Mouse (Mus musculus) thymus, postnatal 0 days (tissue): ENCODE measurements around the gene Usp43. TPM values are rescaled to one million over a fixed set of nuclear protein-coding genes. Genes with fewer than 3 reads are reported as not detected.
A peak's percentile ranks its signal among the peaks of the same experiment; 100 is the strongest.

Experiments
- DNase-seq: peaks from one replicate; pipeline ENCODE4 v3.0.0-alpha.2; 2015; ENCODE audit warnings: low spot score
- polyA plus RNA-seq: library from polyadenylated mRNA; unstranded; fragments of >200 nt; fragmentation: Nextera tagmentation; extraction: Ambion mirVana; gene quantifications from 2 replicates; pipeline ENCODE4 v1.2.1, GENCODE M21; 2015

Gene Usp43
- polyA plus RNA-seq, 1 experiment from 2014 or later, result 0.20 TPM

DNA sequence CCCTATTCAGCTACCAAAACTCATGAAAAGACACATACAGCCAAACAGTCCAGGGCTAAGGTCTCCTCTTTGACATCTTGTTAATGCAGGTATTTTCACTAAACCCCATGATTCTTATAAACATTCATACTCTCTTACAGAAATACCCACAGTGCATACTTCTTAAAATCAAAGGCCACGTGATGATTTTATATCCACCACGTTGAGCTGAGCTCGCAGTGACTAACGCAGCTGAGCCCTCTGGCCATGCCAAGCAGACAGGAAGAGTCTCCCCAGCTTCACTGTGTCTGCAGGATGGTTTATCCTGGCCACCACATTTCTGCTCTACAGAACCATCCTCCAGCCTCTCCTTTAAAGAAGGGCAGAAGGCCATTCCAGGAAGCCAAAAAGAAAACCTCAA is 18.2 kb downstream of the Usp43 start:
- no peak for DNase-seq

DNA sequence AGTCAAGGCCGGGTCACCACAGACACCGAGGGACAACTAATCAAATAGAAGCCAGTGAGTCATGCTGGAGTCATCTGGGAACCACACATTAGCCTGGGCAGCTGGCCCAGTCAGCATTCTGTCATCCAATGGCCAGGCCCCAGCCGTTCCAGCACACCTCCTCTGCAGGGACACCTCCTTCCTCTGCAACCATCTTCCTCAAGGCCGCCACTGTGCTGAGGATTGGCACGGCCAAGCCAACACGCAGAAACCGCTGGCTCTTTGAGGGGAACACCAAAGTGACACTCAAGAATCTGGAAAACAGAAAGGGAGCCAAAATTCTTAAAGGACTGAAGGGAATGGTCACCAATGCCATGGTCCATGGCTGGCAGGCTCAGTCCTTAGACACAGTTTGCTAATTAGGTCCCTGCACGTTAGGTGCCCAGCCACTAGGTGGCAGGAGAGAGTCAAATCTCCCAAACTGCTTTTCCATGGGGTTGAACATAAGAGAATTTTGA is 24.8 kb downstream of the Usp43 start:
- DNase-seq, result peak; percentile 43

DNA sequence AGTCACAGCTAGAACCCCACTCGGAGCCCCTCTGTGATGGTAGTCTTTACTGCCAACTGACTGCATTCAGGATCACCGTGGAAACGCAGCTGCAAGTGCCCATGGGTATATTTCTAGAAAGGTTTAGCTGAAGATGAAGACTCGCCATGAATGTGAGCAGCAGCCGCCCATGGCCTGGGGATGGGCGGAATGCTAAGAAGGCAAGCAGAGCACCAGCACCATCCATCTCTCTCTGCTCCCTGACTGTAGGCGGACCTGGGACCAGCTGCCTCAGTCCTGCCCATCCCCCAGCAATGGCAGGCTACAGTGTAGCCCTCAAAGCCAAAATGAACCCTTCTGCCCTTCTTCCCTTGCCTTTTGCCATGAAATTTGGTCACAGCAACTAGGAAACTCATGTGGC is 26.3 kb downstream of the Usp43 start:
- DNase-seq, result no peak

DNA sequence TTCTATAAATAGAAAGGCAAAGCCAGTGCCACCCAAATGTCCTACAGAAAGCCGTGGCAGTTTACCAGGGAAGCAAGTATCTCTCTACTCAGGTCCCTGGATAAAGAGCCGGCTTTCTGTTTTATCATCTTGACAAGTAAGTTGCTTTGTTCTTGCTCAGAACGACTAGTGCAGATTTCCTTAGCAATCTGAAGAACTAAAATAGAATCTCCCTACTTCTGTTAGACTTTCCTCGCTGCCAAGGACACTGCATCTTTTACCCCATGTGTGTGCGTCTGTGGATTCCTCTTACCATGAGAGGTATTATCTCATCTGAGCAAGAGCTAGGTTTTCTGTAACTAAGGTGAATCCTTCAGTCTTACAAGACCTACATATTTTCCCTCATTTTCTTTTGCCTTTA is 33.4 kb downstream of the Usp43 start:
- no peak for DNase-seq

DNA sequence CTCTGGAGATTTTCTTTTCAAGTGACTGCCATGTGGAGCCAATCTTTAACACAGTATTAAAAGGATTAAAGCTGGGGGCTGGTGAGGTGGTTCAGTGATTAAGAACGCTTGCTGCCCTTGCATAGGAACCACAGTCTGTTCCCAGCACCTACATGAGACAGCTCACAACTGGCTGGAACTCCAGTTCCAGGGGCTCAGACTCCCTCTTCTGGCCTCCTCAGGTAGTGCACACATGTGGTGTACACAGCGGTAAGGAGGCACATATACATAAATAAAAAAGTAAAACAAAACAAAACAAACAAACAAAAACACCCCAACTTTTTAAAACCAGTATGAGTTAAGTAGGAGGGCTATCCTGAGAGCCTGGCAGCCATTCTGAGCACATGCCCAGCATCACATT is 36.0 kb downstream of the Usp43 start:
- no peak for DNase-seq

DNA sequence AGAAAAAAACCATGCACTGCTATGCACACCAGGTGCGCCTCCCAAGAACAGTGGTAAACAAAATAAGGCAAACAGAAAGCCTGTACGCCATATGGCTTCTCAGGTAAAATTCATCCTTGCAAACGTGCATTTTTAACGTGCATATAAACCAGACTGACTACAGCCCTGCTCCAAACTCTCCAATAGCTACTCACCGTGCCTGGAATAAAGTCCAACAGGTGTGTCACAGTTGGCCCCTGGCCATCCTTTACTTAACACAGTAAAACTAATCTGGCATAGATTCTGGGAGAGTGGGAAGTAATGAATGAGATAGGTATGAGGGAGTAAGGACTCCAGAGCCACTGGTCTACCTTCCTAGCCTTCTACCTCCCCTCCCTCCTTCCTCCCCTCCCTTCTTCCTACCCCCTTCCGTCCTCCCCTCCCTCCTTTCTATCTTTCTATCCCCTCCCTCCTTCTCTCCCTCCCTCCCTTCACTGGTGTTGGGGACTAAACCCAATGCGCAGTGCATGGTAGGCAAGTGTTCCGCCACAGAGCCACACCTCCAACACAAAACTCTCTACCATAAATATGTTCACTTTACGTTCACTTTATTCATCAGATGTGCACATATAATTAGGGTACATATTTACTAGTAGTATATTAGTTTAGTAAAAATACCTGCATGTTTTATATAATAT is 56.3 kb downstream of the Usp43 start:
- no peak for DNase-seq

DNA sequence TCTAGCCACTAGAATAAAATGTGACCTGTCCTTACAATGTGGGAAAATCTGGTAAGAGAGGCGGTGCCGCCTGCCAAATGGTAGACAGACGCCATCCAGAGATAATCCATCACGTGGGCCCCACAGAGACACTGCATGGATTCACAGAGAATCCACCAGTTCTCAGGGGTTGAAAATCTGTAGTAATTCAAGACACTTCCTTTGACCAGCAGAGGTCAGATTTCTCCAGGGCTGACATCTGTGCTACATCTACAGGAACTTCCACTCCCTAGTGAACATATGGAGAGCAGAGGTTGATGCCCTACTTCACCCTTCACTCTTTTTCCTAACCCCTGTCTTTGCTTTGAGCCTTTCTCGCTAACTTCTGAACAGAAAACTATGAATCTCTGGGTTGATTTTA is 56.9 kb downstream of the Usp43 start:
- no peak for DNase-seq

DNA sequence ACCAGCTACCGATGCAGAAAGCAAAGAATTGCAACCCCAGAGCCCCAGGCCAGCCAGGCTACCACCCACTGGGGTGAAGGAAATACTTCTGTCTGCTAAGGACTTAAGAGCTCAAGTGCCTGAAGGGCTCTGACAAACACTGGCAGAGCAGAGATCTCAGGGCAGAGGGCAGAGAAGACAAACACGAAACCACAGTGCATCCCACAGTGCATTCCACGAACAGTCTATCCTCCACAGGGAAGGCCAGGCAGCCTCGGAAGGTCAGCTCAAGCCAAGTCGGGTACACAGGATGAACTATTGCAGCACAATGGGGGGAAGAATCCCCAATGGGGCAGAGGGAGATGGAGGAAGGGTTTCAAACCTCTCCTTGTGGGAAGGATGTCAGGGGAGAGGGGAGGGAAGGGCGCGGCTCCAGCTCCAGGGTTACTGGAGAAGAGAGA is 60.5 kb downstream of the Usp43 start:
- DNase-seq, result no peak

DNA sequence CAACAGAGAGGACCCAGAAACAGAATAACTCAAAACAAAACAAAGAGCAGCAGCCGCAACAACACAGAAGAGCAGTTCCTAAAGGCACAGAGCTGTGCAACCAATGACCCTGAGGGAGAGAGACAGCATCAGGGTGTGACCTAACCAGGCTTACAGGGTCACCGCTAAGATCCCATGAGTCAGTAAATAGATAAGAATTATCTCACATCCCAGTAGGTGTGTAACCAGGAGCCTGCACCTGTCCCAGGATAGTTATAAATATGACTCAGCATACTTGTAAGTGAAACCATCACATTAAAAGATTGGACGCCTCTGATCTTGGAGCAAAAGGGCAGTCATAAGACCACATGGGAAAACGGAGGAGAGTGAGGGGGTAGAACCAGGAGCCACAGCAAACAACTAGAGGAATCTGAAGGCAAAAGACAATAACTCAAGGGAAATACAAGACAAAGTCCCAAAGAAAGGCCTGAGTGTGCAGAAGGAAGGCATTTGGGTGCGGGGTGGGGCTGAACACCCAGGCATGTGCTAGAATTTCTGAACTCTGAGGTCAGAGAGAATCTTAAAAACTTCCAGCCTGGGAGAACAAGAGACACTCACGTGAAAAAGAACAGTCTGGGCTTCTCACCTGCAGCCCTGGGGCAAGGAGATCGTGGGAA is 61.1 kb downstream of the Usp43 start:
- no peak for DNase-seq

DNA sequence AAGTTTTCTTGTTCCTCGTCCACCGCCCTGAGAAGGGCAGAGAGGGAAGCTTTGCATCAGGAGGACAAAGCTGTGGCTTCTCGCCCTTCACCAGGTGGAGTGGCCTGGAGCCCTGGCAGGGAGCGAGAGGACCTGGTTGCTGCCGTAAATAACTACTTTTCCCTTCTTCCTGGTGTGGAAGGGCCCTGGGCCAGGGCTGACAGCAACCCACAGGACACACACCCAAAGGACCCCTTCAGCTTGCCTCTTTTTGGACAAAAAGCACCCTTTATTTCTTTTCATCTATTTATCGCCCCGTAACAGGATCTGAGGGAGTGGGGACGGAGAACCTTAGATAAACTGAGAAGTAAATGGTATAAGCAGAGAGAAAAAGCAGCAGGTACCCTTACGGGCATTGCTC is 63.4 kb downstream of the Usp43 start:
- no peak for DNase-seq

DNA sequence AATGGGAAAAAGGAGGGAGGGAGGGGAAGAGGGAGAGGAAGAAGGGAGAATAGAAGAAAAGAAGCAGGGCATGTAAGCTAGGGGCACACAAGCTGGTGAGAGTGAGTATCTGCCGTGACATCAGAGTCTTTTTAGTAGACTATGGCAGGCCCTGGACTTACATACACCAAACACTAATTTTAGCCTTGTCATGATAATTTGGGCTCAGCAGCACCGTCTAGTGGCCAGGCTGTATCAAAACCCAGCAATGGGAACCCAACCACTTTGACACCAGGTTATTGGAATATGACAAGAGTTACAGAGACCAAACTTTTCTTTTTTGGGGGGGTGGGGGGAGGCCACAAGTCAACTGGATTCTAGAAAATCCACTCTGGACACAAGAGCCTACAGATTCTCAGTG is 66.9 kb downstream of the Usp43 start:
- DNase-seq, result peak; percentile 4

DNA sequence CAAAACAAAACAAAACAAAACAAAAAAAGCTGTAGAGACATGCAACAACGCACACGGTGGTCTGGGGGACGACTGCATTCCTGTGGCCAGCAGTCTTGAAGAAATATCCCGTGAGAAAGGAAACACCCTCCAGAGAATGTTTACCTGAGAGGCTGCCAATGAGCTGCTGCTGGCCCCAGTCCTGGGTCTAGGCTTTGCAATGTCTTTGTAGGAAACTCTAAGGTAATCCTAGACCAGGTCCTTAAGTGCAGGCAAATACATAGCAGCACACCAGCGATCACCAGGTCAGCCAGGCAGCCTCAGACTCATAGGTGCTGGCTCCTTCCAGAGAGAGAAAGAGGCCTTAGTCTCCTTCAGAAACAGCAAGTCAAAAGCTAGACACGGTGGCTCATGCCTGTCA is 68.0 kb downstream of the Usp43 start:
- no peak for DNase-seq

DNA sequence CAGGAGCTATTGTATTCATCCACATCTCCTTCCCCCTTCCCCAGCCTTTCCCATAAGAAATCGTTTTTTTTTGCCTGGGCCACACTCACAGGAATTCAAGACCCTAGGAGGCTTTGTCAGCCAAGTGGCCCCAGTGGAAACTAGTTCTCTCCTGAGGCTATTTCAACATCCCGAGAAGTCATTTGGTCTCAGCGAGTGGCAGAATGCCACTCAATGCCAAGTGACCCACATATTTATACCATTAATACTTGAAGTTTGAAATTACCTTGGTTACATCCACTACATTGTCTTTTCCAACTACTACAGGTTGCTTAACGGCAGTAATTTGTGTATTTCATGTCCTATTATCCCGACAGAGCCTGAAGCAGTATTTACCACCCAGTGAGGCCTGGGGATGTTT is 70.2 kb downstream of the Usp43 start:
- no peak for DNase-seq

DNA sequence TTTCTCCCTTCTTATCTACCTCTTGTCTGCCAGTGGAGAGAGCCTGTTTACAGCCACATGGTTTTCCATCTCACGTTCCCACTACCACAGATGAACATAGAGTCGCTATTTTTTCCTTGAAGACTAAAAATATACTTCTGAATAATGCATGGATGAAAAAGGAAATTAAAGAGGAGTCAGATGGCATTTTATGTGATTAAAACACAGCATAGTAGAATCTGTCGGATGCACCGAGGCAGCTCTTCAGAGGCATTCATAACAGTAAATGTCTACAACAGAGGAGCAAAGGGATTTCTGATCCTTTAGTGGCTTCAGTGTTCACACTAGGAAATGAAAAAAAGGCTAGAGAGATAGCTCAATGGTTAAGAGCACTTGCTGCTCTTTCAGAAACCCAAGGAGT is 76.8 kb downstream of the Usp43 start:
- no peak for DNase-seq

DNA sequence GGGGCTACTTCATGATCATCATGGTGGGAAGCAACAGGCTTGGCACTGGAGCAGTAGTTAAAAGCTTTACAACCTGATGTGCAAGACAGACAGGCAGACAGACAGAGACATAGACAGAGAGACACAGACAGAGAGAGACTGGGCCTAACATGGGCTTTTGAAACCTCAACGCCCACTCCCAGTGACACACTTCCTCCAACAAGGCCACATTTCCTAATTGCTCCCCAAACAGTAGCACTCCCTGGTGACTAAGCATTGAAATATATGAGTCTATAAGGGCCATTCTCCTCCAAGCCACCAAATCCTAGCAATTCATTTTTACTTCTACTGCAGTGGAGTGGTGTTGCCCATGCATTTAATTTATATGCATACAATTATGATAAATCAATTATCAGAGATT is 82.1 kb downstream of the Usp43 start:
- DNase-seq, result no peak

DNA sequence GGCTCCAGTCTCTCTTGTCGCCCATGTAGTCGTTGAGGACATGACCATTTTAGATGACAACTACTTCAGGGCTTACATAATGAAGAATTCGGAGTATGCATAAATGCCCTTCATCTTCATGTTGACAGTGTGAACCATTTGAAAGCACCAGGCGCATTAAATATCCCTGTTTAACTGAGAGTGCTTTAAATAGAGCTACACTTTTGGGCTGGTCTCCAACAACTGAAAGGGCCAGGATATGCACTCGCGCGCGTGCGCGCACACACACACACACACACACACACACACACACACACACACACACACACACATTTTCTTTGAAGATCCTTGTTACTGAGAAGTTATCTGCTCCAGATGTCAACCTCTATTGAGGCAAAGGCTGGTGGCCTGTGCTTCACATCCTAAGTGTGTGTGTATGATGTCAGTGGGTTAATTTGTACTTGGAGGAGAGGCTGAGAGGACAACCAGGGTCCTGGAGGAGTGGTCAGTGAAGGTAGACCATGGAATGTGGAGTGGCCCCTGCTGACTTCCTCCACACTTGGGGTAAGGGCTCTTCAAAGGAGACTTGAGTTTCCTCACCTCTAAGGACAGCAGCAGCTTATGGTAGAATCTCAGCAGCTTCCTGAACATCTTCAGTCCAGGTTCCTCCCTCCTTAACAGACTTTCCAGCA is 86.4 kb downstream of the Usp43 start:
- no peak for DNase-seq

DNA sequence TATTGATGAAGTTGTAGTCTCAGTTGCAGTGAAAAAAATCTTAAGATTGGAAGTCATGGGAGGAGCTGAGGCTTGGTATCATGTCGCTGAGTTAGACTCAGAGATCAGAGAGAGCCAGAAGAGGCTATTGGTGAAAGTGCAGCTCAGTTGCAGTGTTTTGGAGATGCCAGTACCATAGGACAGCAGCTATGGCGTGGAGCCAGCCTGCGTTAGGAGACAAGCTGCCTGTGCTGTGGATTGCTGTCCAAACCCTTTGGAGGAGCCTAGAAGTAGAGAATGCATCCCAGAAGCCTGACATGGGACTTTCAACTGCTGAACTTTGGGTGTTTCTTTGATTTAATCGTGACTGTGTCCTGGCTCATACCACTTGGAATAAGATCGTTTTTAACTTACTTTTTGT is 90.1 kb downstream of the Usp43 start:
- DNase-seq, result no peak

DNA sequence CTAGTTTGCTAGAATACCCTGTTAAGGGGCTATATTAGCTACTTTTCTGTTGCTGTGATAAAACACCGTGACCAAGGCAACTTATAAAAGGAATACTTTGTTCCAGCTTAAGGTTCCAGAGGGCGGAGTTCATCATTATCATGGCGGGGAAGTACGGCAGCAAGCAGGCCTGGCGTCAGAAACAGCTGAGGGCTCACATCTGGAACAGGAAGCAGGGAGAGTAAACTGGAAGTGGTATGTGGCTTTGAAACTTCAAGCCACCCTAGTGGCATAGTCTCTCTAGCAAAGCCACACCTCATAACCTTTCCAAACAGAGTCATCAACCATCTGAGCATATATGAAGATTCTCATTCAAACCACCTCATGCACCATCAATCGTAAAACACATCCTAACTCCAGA is 92.4 kb downstream of the Usp43 start:
- DNase-seq, result no peak

DNA sequence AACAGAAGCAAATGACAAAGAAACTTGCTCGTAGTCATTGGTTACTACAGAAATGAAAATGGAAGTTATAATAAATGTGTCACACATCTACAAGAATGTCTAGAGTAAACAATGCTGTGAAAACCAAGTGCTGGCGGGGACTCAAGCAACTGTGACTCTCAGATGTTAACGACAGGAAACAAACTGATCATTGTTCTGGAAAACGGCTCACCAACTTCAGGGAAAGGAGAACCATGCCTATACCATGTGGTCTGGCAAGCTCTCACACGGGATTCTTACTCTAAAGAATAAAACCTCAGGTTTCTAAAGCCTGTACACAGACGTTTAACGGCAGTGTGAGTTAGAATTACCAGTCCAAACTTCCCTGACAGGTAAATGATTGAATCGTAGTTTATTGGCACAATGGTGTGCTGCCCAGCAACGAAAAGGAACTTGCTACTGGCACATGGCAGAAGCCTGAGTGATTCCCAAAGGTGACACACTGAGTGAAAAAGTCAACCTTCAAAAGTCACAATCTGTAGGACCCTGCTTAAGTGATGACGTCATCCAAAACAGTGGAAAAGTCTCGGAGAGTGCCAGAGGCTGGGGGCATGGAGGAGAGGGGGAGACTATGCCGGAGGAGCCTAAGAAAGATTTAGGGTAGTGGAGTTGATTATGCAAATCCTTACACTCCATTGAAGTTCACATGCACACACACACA is 93.4 kb downstream of the Usp43 start:
- no peak for DNase-seq

DNA sequence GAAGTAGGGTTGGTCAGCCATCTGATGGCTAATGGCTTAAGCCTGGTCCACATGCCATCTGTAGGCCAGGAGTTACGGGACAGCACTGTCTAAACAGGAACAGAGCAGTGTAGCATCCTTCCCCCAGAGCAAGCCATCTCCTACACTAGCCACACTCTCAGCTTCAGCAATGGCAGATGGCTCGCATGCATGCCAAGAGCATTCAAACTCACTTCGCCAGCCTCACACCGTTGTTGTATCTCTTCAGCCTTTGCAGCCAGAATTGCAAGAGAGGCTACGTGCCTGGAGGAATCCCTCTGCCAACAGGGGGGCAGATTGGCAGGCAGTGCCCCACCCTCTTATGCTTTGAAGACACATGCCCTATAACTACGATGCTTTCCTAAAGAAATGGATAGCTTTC is 100.4 kb downstream of the Usp43 start:
- DNase-seq, result no peak

DNA sequence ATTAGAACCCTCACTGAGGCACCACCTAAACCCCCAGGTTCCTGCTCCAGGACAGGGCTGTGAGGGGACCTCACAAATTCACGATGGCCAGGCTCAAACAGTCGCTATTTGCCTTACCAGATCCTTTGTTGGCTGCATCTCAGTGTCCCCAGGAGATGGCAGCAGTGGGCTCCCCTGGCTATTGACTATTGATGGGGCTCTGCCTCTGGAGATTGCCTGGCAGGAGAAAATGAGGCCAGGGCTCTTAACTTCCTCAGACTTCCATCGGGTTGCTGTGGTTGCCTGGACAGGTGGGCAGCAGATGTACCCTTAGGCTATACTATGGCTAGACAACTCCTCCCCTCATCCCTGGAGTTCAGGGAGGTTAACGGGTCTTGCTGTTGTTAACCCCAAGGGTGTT is 101.7 kb downstream of the Usp43 start:
- DNase-seq, result peak; percentile 4

DNA sequence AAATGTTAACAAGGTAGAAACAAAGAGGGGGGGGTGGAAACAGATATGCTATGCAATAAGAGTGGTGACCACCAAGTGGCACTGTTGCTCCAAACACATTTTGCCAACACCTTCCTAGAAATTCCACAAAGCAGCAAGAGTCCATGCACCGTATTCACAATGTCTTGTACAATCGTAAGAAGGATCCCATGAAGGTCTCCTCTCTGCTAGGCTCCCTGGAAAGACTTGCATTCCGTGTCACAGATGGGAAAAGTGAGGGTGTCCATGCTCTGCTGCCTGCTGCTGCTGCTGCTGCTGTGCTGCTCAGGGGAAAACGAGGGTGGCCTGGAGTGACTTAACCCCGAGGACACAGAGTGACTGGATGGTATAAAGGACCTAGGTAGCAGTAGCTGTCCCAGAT is 102.3 kb downstream of the Usp43 start:
- DNase-seq, result no peak
